Mouse (Mus musculus) liver, embryonic 14.5 days (tissue): ENCODE data around the gene Atrip.

Experiments used
- CTCF ChIP-seq: IDR thresholded peaks from 2 replicates; pipeline ENCODE4 v1.5.1; 2016; ENCODE audit warnings: antibody characterized with exemption, low read depth, control low read depth
- EP300 ChIP-seq: IDR thresholded peaks from 2 replicates; pipeline ENCODE4 v1.6.1; 2016; ENCODE audit warnings: antibody characterized with exemption, low read depth

DNA sequence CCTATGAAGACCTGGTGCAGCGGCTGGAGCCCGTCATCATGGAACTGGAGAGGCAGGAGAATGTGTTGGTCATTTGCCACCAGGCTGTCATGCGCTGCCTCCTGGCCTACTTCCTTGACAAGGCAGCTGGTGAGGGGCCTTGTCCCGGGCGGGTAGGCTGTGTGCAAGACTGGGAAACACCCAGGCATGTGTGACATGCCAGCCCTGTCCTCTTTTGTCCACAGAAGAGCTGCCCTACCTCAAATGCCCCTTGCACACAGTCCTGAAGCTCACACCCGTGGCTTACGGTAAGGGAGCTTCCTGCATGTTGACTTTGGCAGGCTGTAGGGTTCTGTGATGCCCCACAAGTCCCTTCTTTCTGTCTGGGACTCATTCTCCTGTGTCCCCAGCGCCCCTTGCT is 46.4 kb downstream of the Atrip start:
- TF ChIP-seq CTCF (no peak), EP300 (no peak)
